Mouse (Mus musculus): Measurements from ENCODE around the gene Chchd6. TPM values are rescaled to one million over a fixed set of nuclear protein-coding genes. Genes with fewer than 3 reads are reported as not detected.
A peak's percentile ranks its signal among the peaks of the same experiment; 100 is the strongest.

Chchd6 gene
- total RNA-seq, 2 experiments from 2014 or later, result 67.2 to 69.5 TPM

GRCm38 (mm10) chr6:89361418-89362280 lies 233.8 kb downstream of the Chchd6 start:
- DNase-seq (ENCODE audit: low spot score in 2 of 2), result no peak

GRCm38 (mm10) chr6:89360709-89361417 lies 234.6 kb downstream of the Chchd6 start:
- no peak for DNase-seq (ENCODE audit: low spot score in 2 of 2)

- DNase-seq (ENCODE audit: low spot score in 2 of 2), result no peak
These were observed 235.4 kb downstream of the Chchd6 start for GRCm38 (mm10) chr6:89359771-89360708.

- DNase-seq (ENCODE audit: low spot score in 2 of 2), result no peak
These were observed 236.3 kb downstream of the Chchd6 start for GRCm38 (mm10) chr6:89359192-89359591.

- DNase-seq (ENCODE audit: low spot score in 2 of 2), result no peak
These were observed 239.8 kb downstream of the Chchd6 start for GRCm38 (mm10) chr6:89355661-89356060.

- DNase-seq (ENCODE audit: low spot score in 2 of 2), result no peak
These were observed 240.7 kb downstream of the Chchd6 start for GRCm38 (mm10) chr6:89354726-89355125.

- DNase-seq (ENCODE audit: low spot score in 2 of 2), result no peak
These were observed 241.4 kb downstream of the Chchd6 start for GRCm38 (mm10) chr6:89354076-89354475.

GRCm38 (mm10) chr6:89353101-89353500 lies 242.4 kb downstream of the Chchd6 start:
- no peak for DNase-seq (ENCODE audit: low spot score in 2 of 2)

- peak in 1 of 2 experiments; percentile 50 for DNase-seq (ENCODE audit: low spot score in 2 of 2)
These were observed 243.9 kb downstream of the Chchd6 start for GRCm38 (mm10) chr6:89351441-89352137.

- DNase-seq (ENCODE audit: low spot score in 2 of 2), result no peak
These were observed 244.9 kb downstream of the Chchd6 start for GRCm38 (mm10) chr6:89350520-89350919.

- no peak for DNase-seq (ENCODE audit: low spot score in 2 of 2)
These were observed 245.4 kb downstream of the Chchd6 start for GRCm38 (mm10) chr6:89350037-89350515.

- no peak for DNase-seq (ENCODE audit: low spot score in 2 of 2)
These were observed 247.1 kb downstream of the Chchd6 start for GRCm38 (mm10) chr6:89348363-89348762.

- no peak for DNase-seq (ENCODE audit: low spot score in 2 of 2)
These were observed 247.7 kb downstream of the Chchd6 start for GRCm38 (mm10) chr6:89347792-89348191.

GRCm38 (mm10) chr6:89345855-89346254 lies 249.6 kb downstream of the Chchd6 start:
- DNase-seq (ENCODE audit: low spot score in 2 of 2), result no peak

- DNase-seq (ENCODE audit: low spot score in 2 of 2), result no peak
These were observed 250.0 kb downstream of the Chchd6 start for GRCm38 (mm10) chr6:89345486-89345785.

- DNase-seq (ENCODE audit: low spot score in 2 of 2), result no peak
These were observed 250.6 kb downstream of the Chchd6 start for GRCm38 (mm10) chr6:89344613-89345485.

GRCm38 (mm10) chr6:89341981-89342380 lies 253.5 kb downstream of the Chchd6 start:
- DNase-seq (ENCODE audit: low spot score in 2 of 2), result no peak

GRCm38 (mm10) chr6:89339447-89339846 lies 256.0 kb downstream of the Chchd6 start:
- DNase-seq (ENCODE audit: low spot score in 2 of 2), result peak; percentile 57 to 72

- DNase-seq (ENCODE audit: low spot score in 2 of 2), result no peak
These were observed 256.7 kb downstream of the Chchd6 start for GRCm38 (mm10) chr6:89338733-89339132.

- DNase-seq (ENCODE audit: low spot score in 2 of 2), result no peak
These were observed 257.9 kb downstream of the Chchd6 start for GRCm38 (mm10) chr6:89337574-89337973.
